Mouse (Mus musculus): ENCODE measurements around the gene Pigo. TPM values are rescaled to one million over a fixed set of nuclear protein-coding genes. Genes with fewer than 3 reads are reported as not detected.

The Pigo gene
- total RNA-seq, 4 experiments from 2014 or later: 24.1 to 37.2 (median 28.9) TPM

- DNase-seq (ENCODE audit: low spot score in 2 of 2): no peak
Measured at GRCm38 (mm10) chr4:43037860-43038566, 12.4 kb upstream of the Pigo start.

- DNase-seq (ENCODE audit: low spot score in 2 of 2): no peak
Measured at GRCm38 (mm10) chr4:43036356-43036755, 10.7 kb upstream of the Pigo start.

GRCm38 (mm10) chr4:43035851-43036250 is 10.2 kb upstream of the Pigo start:
- no peak for DNase-seq (ENCODE audit: low spot score in 2 of 2)

- DNase-seq (ENCODE audit: low spot score in 2 of 2): no peak
Measured at GRCm38 (mm10) chr4:43033481-43033880, 7.9 kb upstream of the Pigo start.

GRCm38 (mm10) chr4:43032501-43032900 is 6.9 kb upstream of the Pigo start:
- DNase-seq (ENCODE audit: low spot score in 2 of 2): no peak

- peak; percentile 92 to 93 for DNase-seq (ENCODE audit: low spot score in 2 of 2)
Measured at GRCm38 (mm10) chr4:43031237-43031995, 5.8 kb upstream of the Pigo start, which contains the start of gene Stoml2. Gene Stoml2 (minus strand): TSS chr4:43031710.

- no peak for DNase-seq (ENCODE audit: low spot score in 2 of 2)
Measured at GRCm38 (mm10) chr4:43030780-43031230, 5.2 kb upstream of the Pigo start.

GRCm38 (mm10) chr4:43030352-43030751 is 4.7 kb upstream of the Pigo start:
- no peak for DNase-seq (ENCODE audit: low spot score in 2 of 2)

- DNase-seq (ENCODE audit: low spot score in 2 of 2): no peak
Measured at GRCm38 (mm10) chr4:43029749-43030148, 4.1 kb upstream of the Pigo start.

- DNase-seq (ENCODE audit: low spot score in 2 of 2): no peak
Measured at GRCm38 (mm10) chr4:43029121-43029520, 3.5 kb upstream of the Pigo start.

- DNase-seq (ENCODE audit: low spot score in 2 of 2): no peak
Measured at GRCm38 (mm10) chr4:43024673-43025072, 946 bp downstream of the Pigo start.

- no peak for DNase-seq (ENCODE audit: low spot score in 2 of 2)
Measured at GRCm38 (mm10) chr4:43021341-43021740, 4.3 kb downstream of the Pigo start.

- no peak for DNase-seq (ENCODE audit: low spot score in 2 of 2)
Measured at GRCm38 (mm10) chr4:43020876-43021275, 4.7 kb downstream of the Pigo start.

GRCm38 (mm10) chr4:43019641-43020465 is 5.8 kb downstream of the Pigo start:
- no peak for DNase-seq (ENCODE audit: low spot score in 2 of 2)

GRCm38 (mm10) chr4:43019176-43019575 is 6.4 kb downstream of the Pigo start:
- no peak for DNase-seq (ENCODE audit: low spot score in 2 of 2)

GRCm38 (mm10) chr4:43018156-43018555 is 7.5 kb downstream of the Pigo start:
- no peak for DNase-seq (ENCODE audit: low spot score in 2 of 2)

GRCm38 (mm10) chr4:43012091-43012490 is 13.5 kb downstream of the Pigo start:
- no peak for DNase-seq (ENCODE audit: low spot score in 2 of 2)

- peak; percentile 71 to 78 for DNase-seq (ENCODE audit: low spot score in 2 of 2)
Measured at GRCm38 (mm10) chr4:43010161-43011038, 15.2 kb downstream of the Pigo start, which contains the start of gene Fancg. Gene Fancg (minus strand): TSS chr4:43010506.

GRCm38 (mm10) chr4:43005765-43006164 is 19.9 kb downstream of the Pigo start:
- DNase-seq (ENCODE audit: low spot score in 2 of 2): no peak

- DNase-seq (ENCODE audit: low spot score in 2 of 2): no peak
Measured at GRCm38 (mm10) chr4:43004951-43005350, 20.7 kb downstream of the Pigo start.

All from layer of hippocampus, adult 8-10 months (tissue).